Mouse (Mus musculus) C2C12 (cell line): ENCODE measurements around the gene Utp14b. TPM values are rescaled to one million over a fixed set of nuclear protein-coding genes. Genes with fewer than 3 reads are reported as not detected.

Experiments
- H3K27me3 ChIP-seq: one replicate; pipeline ENCODE4 v1.6.1; 2011; ENCODE audit not compliant: control insufficient read depth, insufficient read depth, insufficient read length
- H3K36me3 ChIP-seq: one replicate; pipeline ENCODE4 v1.6.1; 2011; ENCODE audit not compliant: control insufficient read depth, insufficient read depth
- H3K4me3 ChIP-seq: one replicate; pipeline ENCODE4 v1.5.1; 2011; ENCODE audit warnings: mild to moderate bottlenecking, control low read depth; ENCODE audit not compliant: poor library complexity, insufficient read depth, severe bottlenecking
- H3K79me2 ChIP-seq: one replicate; pipeline ENCODE4 v1.6.1; 2011; ENCODE audit not compliant: control insufficient read depth, insufficient read depth
- H3K79me3 ChIP-seq: one replicate; pipeline ENCODE4 v1.6.1; 2011; ENCODE audit warnings: low read depth, control low read depth
- H3ac ChIP-seq: one replicate; pipeline ENCODE3; 2011; ENCODE audit warnings: low read depth; ENCODE audit not compliant: control insufficient read depth, insufficient read length
- CEBPB ChIP-seq: IDR thresholded peaks from one replicate; pipeline ENCODE4 v1.6.1; 2011; ENCODE audit warnings: low read depth, mild to moderate bottlenecking, control low read depth, moderate library complexity
- CTCF ChIP-seq: IDR thresholded peaks from one replicate; pipeline ENCODE4 v1.5.1; 2011; ENCODE audit not compliant: control insufficient read depth, insufficient read depth, insufficient read length
- FOSL1 ChIP-seq: IDR thresholded peaks from one replicate; pipeline ENCODE4 v1.8.0; 2011; ENCODE audit warnings: mild to moderate bottlenecking, low read length; ENCODE audit not compliant: poor library complexity, insufficient read depth, severe bottlenecking
- MAX ChIP-seq: IDR thresholded peaks from one replicate; pipeline ENCODE4 v1.6.1; 2011; ENCODE audit warnings: mild to moderate bottlenecking, control low read depth
- MYOD1 ChIP-seq: IDR thresholded peaks from one replicate; pipeline ENCODE4 v1.6.1; 2011; ENCODE audit warnings: low read depth; ENCODE audit not compliant: control insufficient read depth, insufficient read length
- MYOG ChIP-seq: IDR thresholded peaks from one replicate; pipeline ENCODE4 v1.6.1; 2011; ENCODE audit not compliant: control insufficient read depth, insufficient read length; ENCODE audit errors: extremely low read depth
- USF1 ChIP-seq: IDR thresholded peaks from one replicate; pipeline ENCODE4 v1.6.1; 2011; ENCODE audit warnings: low read depth, mild to moderate bottlenecking, control low read depth, moderate library complexity
- polyA plus RNA-seq: library from polyadenylated mRNA; unstranded; fragments of >200 nt; fragmentation: generic; extraction: Trizol; gene quantifications from one replicate; pipeline ENCODE4 v1.2.1, GENCODE M21; 2012; ENCODE audit warnings: missing spikeins

Gene Utp14b
- polyA plus RNA-seq, 1 experiment: 2.4 TPM

GRCm38 (mm10) chr1:78665954-78666499 lies 8.2 kb downstream of the Utp14b start:
- peaks cover 94% of the 10 kb centered on the region for H3K79me2 ChIP-seq
- no peaks in the 10 kb centered on the region for H3K27me3 ChIP-seq
- TF ChIP-seq USF1 (no peak), CTCF (no peak), FOSL1 (no peak)
- peaks cover 45% of the 10 kb centered on the region for H3K79me3 ChIP-seq
- peaks cover 50% of the 10 kb centered on the region for H3K36me3 ChIP-seq
- H3K4me3 ChIP-seq: no peak overlapping the region
- no peak overlapping the region for H3ac ChIP-seq

- peaks cover 39% of the 10 kb centered on the region for H3K79me3 ChIP-seq
- H3K79me2 ChIP-seq: peaks cover 94% of the 10 kb centered on the region
- H3ac ChIP-seq: no peak overlapping the region
- H3K36me3 ChIP-seq: peaks cover 50% of the 10 kb centered on the region
- H3K4me3 ChIP-seq: no peak overlapping the region
- TF ChIP-seq FOSL1: no peak
- no peak for TF ChIP-seq CTCF
- no peak for TF ChIP-seq MYOG
- TF ChIP-seq MYOD1: no peak
- no peak for TF ChIP-seq MAX
- no peak for TF ChIP-seq USF1
- TF ChIP-seq CEBPB: no peak
- H3K27me3 ChIP-seq: no peaks in the 10 kb centered on the region
These were observed 8.7 kb downstream of the Utp14b start for GRCm38 (mm10) chr1:78666585-78666984.

GRCm38 (mm10) chr1:78682291-78682690 lies 24.5 kb downstream of the Utp14b start:
- H3K27me3 ChIP-seq: no peaks in the 10 kb centered on the region
- H3ac ChIP-seq: no peak overlapping the region
- peaks cover 14% of the 10 kb centered on the region for H3K79me2 ChIP-seq
- TF ChIP-seq CEBPB: no peak
- peak; percentile 44 for TF ChIP-seq USF1
- no peak overlapping the region for H3K4me3 ChIP-seq
- peaks cover 12% of the 10 kb centered on the region for H3K79me3 ChIP-seq
- H3K36me3 ChIP-seq: peaks cover 10% of the 10 kb centered on the region

GRCm38 (mm10) chr1:78684128-78684527 lies 26.3 kb downstream of the Utp14b start:
- H3K79me3 ChIP-seq: peaks cover 9% of the 10 kb centered on the region
- no peak overlapping the region for H3K4me3 ChIP-seq
- H3K36me3 ChIP-seq: peaks cover 17% of the 10 kb centered on the region
- no peak for TF ChIP-seq FOSL1
- H3K79me2 ChIP-seq: peaks cover 14% of the 10 kb centered on the region
- H3ac ChIP-seq: no peak overlapping the region
- H3K27me3 ChIP-seq: no peaks in the 10 kb centered on the region

- Histone ChIP-seq H3K36me3 (peaks cover 14% of the 10 kb centered on the region), H3K79me2 (no peaks in the 10 kb centered on the region), H3K4me3 (no peak overlapping the region), H3K27me3 (no peaks in the 10 kb centered on the region), H3K79me3 (peaks cover 2% of the 10 kb centered on the region), H3ac (no peak overlapping the region)
- TF ChIP-seq USF1: no peak
- no peak for TF ChIP-seq MAX
- TF ChIP-seq CEBPB: no peak
- TF ChIP-seq MYOD1: no peak
- TF ChIP-seq CTCF: no peak
These were observed 29.0 kb downstream of the Utp14b start for GRCm38 (mm10) chr1:78686872-78687271.

- Histone ChIP-seq H3K36me3 (peaks cover 23% of the 10 kb centered on the region), H3ac (no peak overlapping the region), H3K79me3 (peaks cover 2% of the 10 kb centered on the region), H3K27me3 (no peaks in the 10 kb centered on the region), H3K79me2 (no peaks in the 10 kb centered on the region), H3K4me3 (no peak overlapping the region)
- TF ChIP-seq MYOD1 (no peak), MYOG (no peak), CTCF (no peak), FOSL1 (no peak), MAX (no peak), CEBPB (no peak), USF1 (no peak)
These were observed 30.3 kb downstream of the Utp14b start for GRCm38 (mm10) chr1:78688149-78688548.
